Mouse (Mus musculus) Muller cell, postnatal 12 days (primary cell): Measurements from ENCODE around the gene Pml.

Source experiments
- DNase-seq: peaks from one replicate; pipeline ENCODE4 v3.0.0-alpha.2; 2015; ENCODE audit errors: inconsistent ontology term

The Pml gene

DNA sequence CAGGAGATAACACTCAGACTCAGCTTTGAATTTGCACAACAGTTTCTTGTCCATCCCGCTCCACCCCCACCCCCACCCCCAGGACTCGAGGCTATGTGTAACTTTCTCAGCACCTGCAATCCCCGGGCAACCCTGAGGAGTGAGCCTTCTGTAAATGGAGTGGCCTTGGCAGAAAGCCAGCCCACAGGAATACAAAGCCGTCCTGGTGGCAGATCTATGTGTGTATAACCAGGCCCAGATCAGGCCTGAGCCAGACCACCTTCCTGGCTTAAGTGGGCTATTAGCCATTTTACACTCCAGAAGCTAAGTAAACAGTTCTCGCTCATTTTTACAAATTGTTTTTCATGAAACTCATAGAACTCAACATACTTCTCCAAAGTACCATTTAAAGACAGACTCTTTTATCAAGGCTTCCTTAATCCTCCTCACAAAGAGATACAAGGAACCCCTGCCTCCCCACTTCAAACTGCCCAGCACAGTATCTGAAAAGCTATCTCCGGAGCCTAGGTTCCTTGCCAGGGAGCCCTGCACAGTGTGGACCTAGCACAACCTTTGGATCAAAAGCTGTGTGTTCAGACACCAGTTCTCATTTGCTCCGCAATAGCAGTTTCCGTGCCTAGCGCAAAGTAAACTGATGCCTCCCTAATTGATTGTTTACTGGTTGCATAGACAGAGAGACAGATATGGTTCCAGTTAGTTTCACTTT is 7.7 kb downstream of the Pml start:
- peak; percentile 54 for DNase-seq

DNA sequence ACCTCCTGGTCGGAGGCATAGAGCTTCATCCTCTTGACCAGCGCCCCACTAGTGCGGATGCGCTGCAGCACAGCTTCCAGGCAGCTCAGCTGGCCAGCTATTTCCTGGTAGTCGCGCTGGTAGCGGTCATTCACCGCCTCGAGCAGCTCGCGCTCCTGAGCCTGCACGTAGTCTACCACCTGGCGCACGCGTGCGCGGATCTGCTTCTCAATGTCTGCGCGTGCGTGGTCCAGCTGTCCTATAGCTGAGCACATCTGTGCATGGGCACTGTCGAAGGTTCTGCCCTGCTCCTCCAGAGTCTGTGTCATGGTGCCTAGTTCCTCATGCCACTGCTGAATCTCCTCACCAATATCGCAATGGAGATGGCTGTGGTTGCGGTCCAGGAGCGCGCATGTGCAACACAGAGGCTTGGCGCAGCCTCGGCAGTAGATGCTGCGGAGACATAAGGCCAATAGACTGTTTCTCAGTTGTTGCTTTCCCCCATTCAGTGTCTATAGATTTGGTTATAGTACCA is 15.0 kb downstream of the Pml start:
- no peak for DNase-seq

GRCm38 (mm10) chr9:58232374-58232773 is 17.2 kb downstream of the Pml start:
- DNase-seq, result no peak

GRCm38 (mm10) chr9:58231746-58232145 is 17.8 kb downstream of the Pml start:
- no peak for DNase-seq

DNA sequence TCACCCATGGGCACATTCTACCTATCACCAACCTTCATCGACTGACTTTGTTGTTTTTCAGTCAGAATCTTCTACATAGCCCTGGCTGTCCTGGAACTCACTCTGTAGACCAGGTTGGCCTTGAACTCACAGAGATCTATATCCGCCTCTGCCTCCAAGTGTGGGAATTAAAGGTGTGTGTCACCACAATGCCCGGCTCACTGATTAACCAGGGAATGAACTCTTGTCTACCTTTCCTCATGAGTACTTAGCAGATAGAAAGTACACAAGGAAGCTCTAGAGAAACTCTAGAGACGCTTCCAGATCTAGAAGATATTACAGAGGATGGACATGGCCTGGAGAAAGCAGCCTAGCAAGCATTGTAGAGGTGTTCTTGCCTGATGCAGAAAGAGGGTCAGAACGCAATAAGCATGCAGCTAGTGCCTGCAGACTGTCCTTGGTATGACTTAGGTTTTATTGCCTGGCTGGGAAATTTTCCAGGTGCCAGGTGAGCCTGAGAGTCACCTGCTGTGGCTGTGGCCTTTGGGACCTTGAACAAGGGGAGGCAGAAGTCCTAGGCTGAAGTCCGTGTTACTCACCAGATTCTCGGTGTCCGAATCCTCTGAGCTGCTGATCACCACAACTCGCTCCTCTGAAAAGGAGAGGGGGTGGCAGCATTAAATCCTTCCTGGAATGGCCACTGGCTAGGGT is 20.7 kb downstream of the Pml start:
- DNase-seq, result no peak

DNA sequence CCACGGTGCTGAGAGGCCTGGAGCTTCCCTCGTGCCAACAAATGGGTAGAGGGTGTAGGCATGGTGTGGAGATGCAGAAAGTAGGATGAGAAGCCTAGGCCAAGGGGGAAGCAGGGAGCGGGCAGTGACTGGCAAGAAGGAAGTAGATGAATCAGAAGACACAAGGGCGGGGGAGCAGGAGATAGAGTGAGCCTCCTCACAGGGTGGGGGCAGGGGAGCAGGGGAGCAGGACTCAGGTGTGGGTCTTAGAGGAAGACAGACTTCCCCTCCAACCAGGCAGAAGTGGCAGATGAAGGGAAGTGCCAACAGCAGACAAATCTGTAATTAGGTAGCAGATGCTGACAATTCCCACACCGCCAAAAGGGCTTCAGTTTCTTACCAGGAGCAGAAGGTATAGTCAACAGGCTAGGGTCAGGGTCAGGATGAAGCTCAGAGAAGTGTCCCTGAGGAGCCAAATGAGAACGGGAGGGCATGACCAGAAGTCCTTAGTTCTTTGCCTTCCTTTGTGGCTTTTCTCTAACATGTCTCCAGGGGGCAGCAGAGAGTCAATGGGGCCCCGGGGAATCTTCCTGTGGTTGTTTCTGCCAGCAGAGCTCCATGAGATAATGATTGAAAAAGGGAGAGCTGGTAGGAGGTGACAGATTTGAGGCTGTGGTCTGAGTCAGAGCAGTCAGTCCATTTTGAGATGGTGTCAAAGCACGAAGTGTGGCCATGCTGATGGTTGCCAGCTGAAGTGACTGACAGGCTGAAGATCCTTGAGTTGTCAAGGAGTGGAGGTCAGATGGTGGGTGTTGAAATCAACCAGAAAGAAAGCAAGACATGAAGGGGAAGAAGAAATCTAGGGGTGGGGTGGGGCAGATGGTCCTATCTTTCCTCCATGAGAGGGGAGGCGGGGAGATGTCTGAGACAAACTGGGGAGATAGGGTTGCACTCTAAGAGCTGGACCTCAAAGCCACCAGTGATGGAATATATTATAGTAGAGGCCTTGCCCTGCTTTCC is 23.4 kb downstream of the Pml start:
- peak; percentile 53 for DNase-seq

DNA sequence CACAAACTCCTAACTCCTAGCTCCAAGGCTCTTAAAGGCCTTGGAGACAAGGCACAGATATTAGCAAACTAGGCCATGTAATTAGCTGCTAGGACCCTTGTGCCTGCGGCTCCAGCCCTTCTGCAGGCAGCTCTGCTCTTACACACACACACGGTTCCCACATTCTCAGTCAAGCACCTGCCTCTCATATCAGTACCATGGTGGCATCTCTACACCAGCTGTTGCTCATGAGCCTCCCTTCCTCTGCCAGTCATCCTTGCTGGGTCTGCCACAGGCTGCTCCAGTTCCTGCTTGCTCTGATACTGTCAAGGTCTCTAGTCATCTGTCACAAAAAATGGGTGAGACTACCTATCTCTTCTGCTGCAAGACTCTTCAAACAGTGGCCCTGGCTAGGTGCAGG is 25.2 kb downstream of the Pml start:
- no peak for DNase-seq

GRCm38 (mm10) chr9:58220218-58220903 is 29.2 kb downstream of the Pml start:
- peak; percentile 23 for DNase-seq

DNA sequence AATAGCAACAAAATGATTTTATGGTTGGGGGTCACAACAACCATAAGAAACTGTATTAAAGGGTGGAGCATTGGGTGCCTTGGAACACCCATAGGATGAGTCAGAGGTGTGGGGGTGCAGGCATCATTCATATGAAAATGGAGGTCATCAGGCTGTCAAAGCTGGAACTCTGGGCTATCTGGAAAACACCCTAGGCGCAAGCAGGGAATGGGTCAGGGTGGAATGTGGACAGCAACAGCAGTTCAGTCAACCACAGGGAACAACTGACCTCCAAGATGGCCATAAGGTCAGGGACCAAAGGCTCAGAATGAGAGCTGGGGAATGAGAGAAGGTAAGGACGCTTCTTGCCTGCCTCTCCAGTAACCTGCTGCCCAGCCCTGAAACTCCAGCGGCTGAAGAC is 31.0 kb downstream of the Pml start:
- no peak for DNase-seq

- DNase-seq, result peak; percentile 16
These were observed 33.2 kb downstream of the Pml start for GRCm38 (mm10) chr9:58216402-58216801.

GRCm38 (mm10) chr9:58214519-58215180 is 34.9 kb downstream of the Pml start:
- DNase-seq, result peak; percentile 83

- no peak for DNase-seq
These were observed 35.7 kb downstream of the Pml start for GRCm38 (mm10) chr9:58213865-58214264.

GRCm38 (mm10) chr9:58213377-58213776 is 36.2 kb downstream of the Pml start:
- no peak for DNase-seq

- DNase-seq, result no peak
These were observed 39.3 kb downstream of the Pml start for GRCm38 (mm10) chr9:58210304-58210627.

DNA sequence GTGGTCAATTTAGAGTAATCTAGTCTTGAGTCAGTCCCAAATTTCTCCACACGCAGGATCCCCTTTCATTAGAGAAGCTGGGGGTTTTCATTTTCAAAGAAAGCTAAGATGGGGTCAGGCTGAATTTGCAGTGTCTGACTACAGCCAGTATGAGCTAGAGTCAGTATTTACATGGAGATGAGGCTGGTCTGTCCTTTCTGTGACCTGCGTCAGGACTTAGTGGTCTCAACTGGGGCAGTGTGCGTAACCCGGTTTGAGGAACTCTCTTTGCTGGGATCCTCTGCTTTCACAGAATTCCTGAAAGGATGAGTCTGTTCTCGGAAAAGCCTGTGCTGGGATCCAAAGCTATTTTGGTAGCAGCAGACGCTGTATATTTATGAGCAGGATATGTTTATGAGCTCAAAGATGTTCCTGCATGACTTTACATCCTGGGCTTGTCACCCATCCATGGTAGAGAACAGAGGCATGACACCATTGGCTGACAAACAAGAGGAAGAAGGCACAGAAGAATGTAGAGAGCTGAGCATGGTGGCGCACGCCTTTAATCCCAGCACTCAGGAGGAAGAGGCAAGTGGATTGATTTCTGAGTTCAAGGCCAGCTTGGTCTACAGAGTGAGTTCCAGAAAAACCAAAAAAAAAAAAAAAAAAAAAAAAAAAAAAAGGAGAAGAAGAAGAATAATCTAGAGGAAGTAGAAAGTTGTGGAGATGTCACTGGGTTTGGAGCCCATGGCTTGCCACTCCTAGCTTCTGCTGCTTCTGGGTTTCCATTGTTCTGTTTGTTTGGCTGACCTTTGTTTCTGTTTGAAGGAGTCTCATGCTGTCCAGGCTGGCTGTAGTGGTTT is 39.9 kb downstream of the Pml start:
- DNase-seq, result no peak

DNA sequence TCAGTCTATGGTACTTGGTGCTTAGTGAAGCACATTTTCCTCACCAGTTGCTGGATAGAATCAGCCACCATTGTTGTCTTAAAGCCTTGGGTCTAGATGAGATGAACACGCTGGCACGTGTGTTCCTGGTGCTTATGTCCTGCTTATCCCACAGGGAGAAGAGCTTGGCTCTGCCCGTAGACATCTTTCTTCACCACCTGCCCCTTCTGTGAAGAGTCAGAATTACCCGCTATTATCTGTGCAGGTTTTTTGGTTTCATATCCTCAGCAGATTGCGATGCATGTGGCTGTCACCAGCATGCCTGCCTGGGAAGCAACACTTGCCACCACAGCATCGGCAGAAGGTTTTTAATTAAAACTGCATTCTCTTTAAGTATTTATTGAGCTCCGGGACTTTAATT is 43.6 kb downstream of the Pml start:
- DNase-seq, result no peak

DNA sequence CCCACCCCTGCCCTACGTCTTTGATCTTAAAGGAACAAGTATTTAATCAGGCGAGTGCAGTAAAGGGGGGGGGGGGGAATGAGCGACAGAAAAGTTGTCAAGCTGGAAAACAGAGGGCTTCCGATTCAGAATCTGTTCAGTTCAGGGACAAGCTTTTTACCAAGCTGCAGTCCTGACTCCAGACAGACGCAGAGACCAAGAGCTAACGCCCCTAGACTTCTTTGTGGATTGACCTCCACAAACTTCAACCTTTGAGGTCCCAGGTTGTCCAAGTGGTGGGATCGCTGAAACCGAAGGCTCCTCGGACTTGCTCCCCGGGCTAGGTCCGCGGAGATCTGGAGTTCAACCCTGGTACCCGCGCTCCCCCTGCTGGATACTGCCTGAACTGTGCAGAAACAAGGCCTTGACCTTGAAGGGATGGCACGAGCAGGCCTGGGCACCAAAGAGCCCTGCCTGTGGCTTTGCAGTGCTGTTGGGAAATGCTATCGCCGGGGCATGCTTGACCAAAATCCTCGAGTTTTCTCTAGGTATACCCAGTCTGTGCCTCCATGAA is 45.1 kb downstream of the Pml start:
- peak; percentile 86 for DNase-seq

DNA sequence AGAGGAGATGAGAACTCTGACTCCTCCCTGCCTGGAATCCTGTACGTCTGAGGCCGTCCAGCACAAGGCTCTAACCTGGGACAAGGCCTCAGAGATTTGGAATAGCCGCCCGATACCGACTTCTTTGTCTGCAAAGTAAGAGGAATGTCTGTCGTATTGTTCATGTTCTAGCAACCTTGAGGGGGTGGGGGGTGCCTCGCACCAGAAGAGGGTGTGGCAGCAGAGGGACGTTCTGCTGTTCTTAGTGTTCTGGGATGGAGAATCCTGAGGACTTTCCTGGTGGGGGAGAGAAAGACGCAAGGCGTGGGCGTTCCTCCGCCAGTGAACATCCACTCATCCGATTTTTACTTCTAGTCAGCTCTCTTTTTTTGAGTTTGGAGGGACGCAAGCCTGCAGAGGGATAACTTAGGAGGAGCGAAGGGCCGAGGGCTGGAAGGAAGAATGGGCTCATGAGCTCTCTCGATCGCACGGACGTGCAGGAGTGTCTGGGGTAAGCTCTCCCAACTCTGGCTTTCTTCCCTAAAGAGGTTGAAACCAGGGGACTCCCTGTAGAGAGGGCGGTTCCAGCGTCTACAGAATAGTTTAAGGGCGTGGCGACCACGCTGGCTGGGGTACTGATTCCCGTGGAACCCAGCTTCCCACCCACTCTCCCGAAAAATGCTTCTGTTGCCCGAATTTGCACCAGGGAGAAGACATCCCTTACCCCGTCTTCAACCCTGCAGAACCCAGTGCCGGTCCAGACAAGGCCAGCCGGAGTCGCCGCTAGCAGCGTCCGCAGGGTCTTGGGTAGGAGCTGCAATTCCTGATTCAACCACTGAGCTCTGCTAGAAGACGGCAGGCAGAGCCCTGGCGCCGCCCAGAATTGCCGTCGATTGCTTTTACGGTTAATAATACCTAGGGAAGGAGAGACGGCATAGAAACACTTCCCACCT is 45.8 kb downstream of the Pml start, which contains the start of the genes Islr and Islr2:
Gene Islr (minus strand): TSS at position 791 of the 932 bp plus-strand sequence.
Gene Islr2 (minus strand): TSS at position 804 of the 932 bp plus-strand sequence.
- DNase-seq, result no peak
